Mouse (Mus musculus) lung, adult 2 months (tissue): ENCODE results near the gene Bckdhb.

ENCODE experiments used
- CTCF ChIP-seq: fragments of 200-500 bp; IDR thresholded peaks from 2 replicates; pipeline ENCODE4 v1.5.1; 2011; ENCODE audit warnings: mild to moderate bottlenecking, low read length, control low read depth; ENCODE audit not compliant: insufficient read depth
- POLR2A ChIP-seq: fragments of 200-500 bp; IDR thresholded peaks from 2 replicates; pipeline ENCODE4 v1.6.1; 2011; ENCODE audit warnings: low read depth, mild to moderate bottlenecking, control low read depth, low read length, borderline replicate concordance; ENCODE audit errors: extremely low read depth

GRCm38 (mm10) chr9:84036046-84036445 is 111.1 kb downstream of the Bckdhb start:
- TF ChIP-seq CTCF (no peak), POLR2A (no peak)
